Mouse (Mus musculus): Measurements from ENCODE around the gene Keg1. TPM values are rescaled to one million over a fixed set of nuclear protein-coding genes. Genes with fewer than 3 reads are reported as not detected.
"Not testable (repeated sequence)": the region's sequence is repeated elsewhere in the genome, so short reads cannot be mapped to it uniquely, and the experiment has no call there.

Gene Keg1
- polyA plus RNA-seq (2016; fragmentation: Nextera tagmentation; extraction: Ambion mirVana) = not detected in 2 replicates

- Histone ChIP-seq H3K36me3 (no peaks in the 10 kb centered on the region), H3K4me2 (no peak within 1 kb of the TSS), H3K9me3 (no peaks in the 10 kb centered on the region), H3K4me3 (replicated peaks) (no peak within 1 kb of the TSS), H3K27ac (no peak within 1 kb of the TSS), H3K4me1 (replicated peaks) (no peaks in the 10 kb centered on the region), H3K9ac (replicated peaks) (no peak within 1 kb of the TSS), H3K27me3 (no peaks in the 10 kb centered on the region)
- ATAC-seq (ENCODE audit: insufficient number of reproducible peaks, insufficient read depth, low FRiP score, low TSS enrichment, low read depth) = no peak
- 88% methylated on average over 3 of the region's 3 CpGs for WGBS
Observed at GRCm38 (mm10) chr19:12695590-12695989, at the start of gene Keg1. Keg1 (plus strand) TSS chr19:12695786.

- Histone ChIP-seq H3K27me3 (no peaks in the 10 kb centered on the region), H3K27ac (no peak overlapping the region), H3K4me3 (replicated peaks) (no peak overlapping the region), H3K36me3 (no peaks in the 10 kb centered on the region), H3K9ac (replicated peaks) (no peak overlapping the region), H3K9me3 (no peaks in the 10 kb centered on the region), H3K4me1 (replicated peaks) (no peaks in the 10 kb centered on the region), H3K4me2 (no peak overlapping the region)
- no peak for ATAC-seq (ENCODE audit: insufficient number of reproducible peaks, insufficient read depth, low FRiP score, low TSS enrichment, low read depth)
Observed at GRCm38 (mm10) chr19:12649511-12649910, 46.1 kb upstream of the Keg1 start.

GRCm38 (mm10) chr19:12666156-12666555 is 29.4 kb upstream of the Keg1 start:
- Histone ChIP-seq H3K4me1 (replicated peaks) (no peaks in the 10 kb centered on the region), H3K4me2 (no peak overlapping the region), H3K9ac (replicated peaks) (no peak overlapping the region), H3K36me3 (no peaks in the 10 kb centered on the region), H3K27me3 (no peaks in the 10 kb centered on the region), H3K9me3 (peaks cover 10% of the 10 kb centered on the region; the same call in 1 of the 2 replicates), H3K4me3 (replicated peaks) (no peak overlapping the region), H3K27ac (no peak overlapping the region)
- ATAC-seq (ENCODE audit: insufficient number of reproducible peaks, insufficient read depth, low FRiP score, low TSS enrichment, low read depth) = no peak
- WGBS = 79% methylated on average over 1 of the region's 1 CpGs

DNA sequence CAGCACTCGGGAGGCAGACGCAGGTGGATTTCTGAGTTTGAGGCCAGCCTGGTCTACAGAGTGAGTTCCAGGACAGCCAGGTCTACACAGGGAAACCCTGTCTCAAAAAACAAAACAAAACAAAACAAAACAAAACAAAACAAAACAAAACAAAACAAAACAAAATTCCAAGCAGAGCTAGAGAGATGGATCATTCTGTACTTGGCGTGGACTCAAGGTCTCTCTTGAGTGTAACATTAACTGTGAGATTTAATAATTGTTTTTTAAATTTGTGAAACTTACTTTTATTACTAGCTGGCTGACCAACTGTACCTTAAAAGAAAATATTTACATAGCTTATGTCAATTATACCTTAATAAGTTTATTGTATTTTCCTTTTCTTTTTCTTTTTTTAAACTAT is 27.0 kb upstream of the Keg1 start:
- H3K27me3 ChIP-seq; H3K27ac ChIP-seq; H3K4me2 ChIP-seq; H3K4me3 ChIP-seq (replicated peaks); H3K36me3 ChIP-seq; H3K9me3 ChIP-seq; H3K4me1 ChIP-seq (replicated peaks); H3K9ac ChIP-seq (replicated peaks); ATAC-seq (ENCODE audit: insufficient number of reproducible peaks, insufficient read depth, low FRiP score, low TSS enrichment, low read depth): not testable (repeated sequence)
- WGBS = 85% methylated on average over 3 of the region's 3 CpGs

- ATAC-seq (ENCODE audit: insufficient number of reproducible peaks, insufficient read depth, low FRiP score, low TSS enrichment, low read depth) = no peak
Observed at GRCm38 (mm10) chr19:12670139-12670538, 25.4 kb upstream of the Keg1 start, which contains the start of gene Olfr1442. Olfr1442 (plus strand) TSS chr19:12670439.

GRCm38 (mm10) chr19:12671051-12671450 is 24.5 kb upstream of the Keg1 start:
- H3K4me1 ChIP-seq (replicated peaks) = no peaks in the 10 kb centered on the region
- WGBS = 78% methylated on average over 4 of the region's 4 CpGs
- ATAC-seq (ENCODE audit: insufficient number of reproducible peaks, insufficient read depth, low FRiP score, low TSS enrichment, low read depth) = no peak

More at GRCm38 (mm10) chr19:12670139-12670538, 25.4 kb upstream of the Keg1 start, which contains the start of gene Olfr1442:
- Histone ChIP-seq H3K4me3 (replicated peaks) (no peak within 1 kb of the TSS), H3K4me1 (replicated peaks) (no peaks in the 10 kb centered on the region), H3K9ac (replicated peaks) (no peak within 1 kb of the TSS), H3K27me3 (no peaks in the 10 kb centered on the region), H3K4me2 (no peak within 1 kb of the TSS), H3K27ac (no peak within 1 kb of the TSS), H3K9me3 (no peaks in the 10 kb centered on the region), H3K36me3 (no peaks in the 10 kb centered on the region)

GRCm38 (mm10) chr19:12677812-12678211 is 17.8 kb upstream of the Keg1 start, which contains the start of gene Olfr1443:
Olfr1443 (plus strand) TSS chr19:12678112.
- Histone ChIP-seq H3K27me3 (no peaks in the 10 kb centered on the region), H3K4me1 (replicated peaks) (no peaks in the 10 kb centered on the region), H3K4me3 (replicated peaks) (no peak within 1 kb of the TSS), H3K9ac (replicated peaks) (no peak within 1 kb of the TSS), H3K4me2 (no peak within 1 kb of the TSS), H3K36me3 (no peaks in the 10 kb centered on the region), H3K27ac (no peak within 1 kb of the TSS), H3K9me3 (no peaks in the 10 kb centered on the region)
- ATAC-seq (ENCODE audit: insufficient number of reproducible peaks, insufficient read depth, low FRiP score, low TSS enrichment, low read depth) = no peak
- 66% methylated on average over 3 of the region's 3 CpGs for WGBS

More at GRCm38 (mm10) chr19:12671051-12671450, 24.5 kb upstream of the Keg1 start:
- no peak overlapping the region for H3K27ac ChIP-seq
- H3K9ac ChIP-seq (replicated peaks) = no peak overlapping the region
- no peaks in the 10 kb centered on the region for H3K9me3 ChIP-seq
- no peak overlapping the region for H3K4me3 ChIP-seq (replicated peaks)
- H3K36me3 ChIP-seq = no peaks in the 10 kb centered on the region
- no peaks in the 10 kb centered on the region for H3K27me3 ChIP-seq
- H3K4me2 ChIP-seq = no peak overlapping the region

DNA sequence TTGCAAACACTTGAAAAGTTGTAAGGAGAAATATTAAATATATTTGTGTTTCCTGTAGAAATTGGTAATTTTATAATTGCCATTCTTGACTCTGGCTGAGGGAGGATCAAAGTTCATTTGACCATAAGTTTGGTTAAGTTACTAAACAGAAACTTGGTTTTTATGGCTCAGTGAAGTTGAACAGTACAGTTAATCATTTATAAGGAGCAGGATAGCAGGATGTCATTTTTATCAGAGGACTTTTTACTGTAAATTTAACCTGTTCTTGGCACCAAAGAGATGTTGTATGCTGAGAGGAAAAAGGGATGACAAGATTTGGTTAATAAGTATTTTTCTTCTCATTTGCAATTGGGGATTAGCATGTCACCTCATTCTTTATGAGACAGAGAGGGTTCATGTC is 10.9 kb upstream of the Keg1 start:
- Histone ChIP-seq H3K27me3 (no peaks in the 10 kb centered on the region), H3K27ac (no peak overlapping the region), H3K36me3 (no peaks in the 10 kb centered on the region), H3K9me3 (no peaks in the 10 kb centered on the region), H3K4me1 (replicated peaks) (no peaks in the 10 kb centered on the region), H3K4me2 (no peak overlapping the region), H3K9ac (replicated peaks) (no peak overlapping the region), H3K4me3 (replicated peaks) (no peak overlapping the region)
- no peak for ATAC-seq (ENCODE audit: insufficient number of reproducible peaks, insufficient read depth, low FRiP score, low TSS enrichment, low read depth)

DNA sequence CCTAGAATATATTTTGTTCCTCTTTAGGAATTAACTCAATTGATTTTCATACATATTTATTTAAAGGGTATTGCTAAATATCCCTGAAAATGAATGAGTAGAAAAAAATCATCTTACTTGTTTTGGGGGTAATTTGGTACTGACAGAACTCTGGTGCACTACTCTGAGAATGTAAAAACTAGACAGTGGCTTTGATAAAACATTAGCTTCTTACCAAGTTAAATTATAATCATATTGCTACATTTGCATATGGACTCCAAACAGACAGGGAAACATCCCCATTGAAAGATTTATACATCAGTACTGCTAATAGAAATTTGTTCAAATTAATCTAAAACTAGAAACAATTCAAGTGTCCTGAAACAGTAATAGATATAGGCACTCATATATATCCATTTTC is 10.4 kb upstream of the Keg1 start:
- H3K27me3 ChIP-seq = no peaks in the 10 kb centered on the region
- H3K4me1 ChIP-seq (replicated peaks) = no peaks in the 10 kb centered on the region
- no peak for ATAC-seq (ENCODE audit: insufficient number of reproducible peaks, insufficient read depth, low FRiP score, low TSS enrichment, low read depth)
- no peaks in the 10 kb centered on the region for H3K36me3 ChIP-seq
- no peak overlapping the region for H3K4me2 ChIP-seq
- H3K9ac ChIP-seq (replicated peaks) = no peak overlapping the region
- H3K27ac ChIP-seq = no peak overlapping the region
- no peaks in the 10 kb centered on the region for H3K9me3 ChIP-seq
- no peak overlapping the region for H3K4me3 ChIP-seq (replicated peaks)

- no peaks in the 10 kb centered on the region for H3K9me3 ChIP-seq
- no peaks in the 10 kb centered on the region for H3K36me3 ChIP-seq
- no peaks in the 10 kb centered on the region for H3K27me3 ChIP-seq
- H3K27ac ChIP-seq = no peak overlapping the region
- no peak overlapping the region for H3K4me3 ChIP-seq (replicated peaks)
- ATAC-seq (ENCODE audit: insufficient number of reproducible peaks, insufficient read depth, low FRiP score, low TSS enrichment, low read depth) = no peak
- H3K4me2 ChIP-seq = no peak overlapping the region
- no peak overlapping the region for H3K9ac ChIP-seq (replicated peaks)
- H3K4me1 ChIP-seq (replicated peaks) = no peaks in the 10 kb centered on the region
Observed at GRCm38 (mm10) chr19:12696221-12696620, 635 bp downstream of the Keg1 start.

GRCm38 (mm10) chr19:12708458-12708857 is 12.9 kb downstream of the Keg1 start:
- H3K36me3 ChIP-seq = no peaks in the 10 kb centered on the region
- H3K9me3 ChIP-seq = no peaks in the 10 kb centered on the region
- WGBS = 85% methylated on average over 2 of the region's 2 CpGs
- H3K4me3 ChIP-seq (replicated peaks) = no peak overlapping the region
- H3K27me3 ChIP-seq = no peaks in the 10 kb centered on the region
- H3K9ac ChIP-seq (replicated peaks) = no peak overlapping the region
- H3K4me2 ChIP-seq = no peak overlapping the region
- H3K4me1 ChIP-seq (replicated peaks) = no peaks in the 10 kb centered on the region
- H3K27ac ChIP-seq = no peak overlapping the region
- no peak for ATAC-seq (ENCODE audit: insufficient number of reproducible peaks, insufficient read depth, low FRiP score, low TSS enrichment, low read depth)

DNA sequence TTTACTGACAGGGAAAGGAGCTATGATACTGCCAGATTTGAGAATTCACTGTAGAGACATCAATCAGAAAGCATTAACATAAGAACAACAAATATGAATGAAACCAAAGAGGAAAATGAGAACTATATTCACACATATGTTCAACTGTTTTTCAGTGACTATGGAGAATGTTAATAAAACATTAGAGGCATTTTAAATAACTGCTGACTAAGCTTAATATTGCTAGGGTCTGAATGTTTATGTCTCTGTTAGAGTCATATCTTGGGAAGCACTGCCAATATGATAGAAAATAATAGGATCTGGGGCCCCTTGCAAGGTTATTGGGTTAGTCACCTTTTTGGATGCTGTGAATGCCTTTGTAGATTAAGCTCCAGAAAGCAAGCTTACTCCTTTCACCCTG is 13.4 kb downstream of the Keg1 start:
- no peaks in the 10 kb centered on the region for H3K36me3 ChIP-seq
- no peak for ATAC-seq (ENCODE audit: insufficient number of reproducible peaks, insufficient read depth, low FRiP score, low TSS enrichment, low read depth)
- H3K4me2 ChIP-seq = no peak overlapping the region
- H3K9me3 ChIP-seq = no peaks in the 10 kb centered on the region
- no peak overlapping the region for H3K4me3 ChIP-seq (replicated peaks)
- no peak overlapping the region for H3K9ac ChIP-seq (replicated peaks)
- no peaks in the 10 kb centered on the region for H3K4me1 ChIP-seq (replicated peaks)
- H3K27me3 ChIP-seq = no peaks in the 10 kb centered on the region
- H3K27ac ChIP-seq = no peak overlapping the region

Measured in limb, embryonic 12.5 days (tissue).